Mouse (Mus musculus): Measurements from ENCODE around the gene Dpy19l1. TPM values are rescaled to one million over a fixed set of nuclear protein-coding genes. Genes with fewer than 3 reads are reported as not detected.

Dpy19l1 gene
- total and polyA plus RNA-seq, 3 experiments, result 21.2 to 44.1 (median 26.3) TPM

GRCm38 (mm10) chr9:24411483-24411882 lies 91.5 kb downstream of the Dpy19l1 start:
- in situ Hi-C loops (cut with MboI; ENCODE audit: low pct_ligation_motif_present, low pct_unique_long_range_greater_than_20kb, low sequenced_read_pairs) (no loop called here), dilution Hi-C loops (cut with MboI; ENCODE audit: extremely low pct_ligation_motif_present, extremely low pct_unique_long_range_greater_than_20kb, low sequenced_read_pairs) (no loop called here)
- H3K79me2 ChIP-seq (replicated peaks; ENCODE audit: control insufficient read depth, extremely low read depth, insufficient read depth, poor library complexity, severe bottlenecking), result no peaks in the 10 kb centered on the region
- no peaks in the 10 kb centered on the region for H3K27me3 ChIP-seq (replicated peaks)
- DNase-seq (ENCODE audit: extremely low read depth), result no peak
- no peaks in the 10 kb centered on the region for H3K4me1 ChIP-seq (ENCODE audit: control insufficient read depth in 1 of 2, insufficient read depth in 2 of 2)
- no peaks in the 10 kb centered on the region for H3K9me3 ChIP-seq (replicated peaks; ENCODE audit: low read length)
- no peak for TF ChIP-seq USF2 (conservative IDR thresholded peaks at IDR 0.05; ENCODE audit: low read depth, low read length)
- no peak overlapping the region for H3K9ac ChIP-seq (ENCODE audit: insufficient read depth, low read depth)
- H3K36me3 ChIP-seq (replicated peaks in 1 of 2; ENCODE audit: control insufficient read depth in 1 of 2, insufficient read depth in 1 of 2, low read length in 1 of 2), result peaks cover 9 to 27% of the 10 kb centered on the region in 2 experiments
- no peak overlapping the region for H3K27ac ChIP-seq (ENCODE audit: insufficient read depth, low read depth)
- no peak overlapping the region for H3K4me2 ChIP-seq (ENCODE audit: insufficient read depth, low read depth, poor library complexity, severe bottlenecking)
- no peak overlapping the region for H3K4me3 ChIP-seq (replicated peaks in 1 of 3; ENCODE audit: low read depth in 2 of 3, low read length in 2 of 3, poor library complexity in 1 of 3)

DNA sequence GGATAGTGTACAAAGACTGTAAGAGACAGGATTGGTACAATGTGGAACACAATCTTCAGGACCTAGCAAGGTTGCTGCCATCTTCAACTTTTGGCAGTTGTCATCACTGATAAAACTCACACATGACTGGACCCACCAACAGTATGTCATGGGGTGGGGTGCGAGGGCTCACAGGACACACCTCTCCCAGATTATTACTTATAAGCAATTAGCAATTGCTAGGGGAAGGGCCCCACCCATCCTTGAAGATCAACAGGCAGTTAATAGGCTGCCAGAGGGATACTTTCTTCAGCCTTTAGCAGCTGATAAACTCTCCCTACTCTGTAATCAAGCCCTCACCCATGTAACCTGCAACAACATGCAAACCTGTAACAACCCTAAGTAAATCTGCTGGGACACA lies 92.5 kb downstream of the Dpy19l1 start:
- H3K4me3 ChIP-seq (replicated peaks in 1 of 3; ENCODE audit: low read depth in 2 of 3, low read length in 2 of 3, poor library complexity in 1 of 3), result no peak overlapping the region
- peaks cover 9 to 27% of the 10 kb centered on the region in 2 experiments for H3K36me3 ChIP-seq (replicated peaks in 1 of 2; ENCODE audit: control insufficient read depth in 1 of 2, insufficient read depth in 1 of 2, low read length in 1 of 2)
- no peaks in the 10 kb centered on the region for H3K79me2 ChIP-seq (replicated peaks; ENCODE audit: control insufficient read depth, extremely low read depth, insufficient read depth, poor library complexity, severe bottlenecking)
- in situ Hi-C loops (cut with MboI; ENCODE audit: low pct_ligation_motif_present, low pct_unique_long_range_greater_than_20kb, low sequenced_read_pairs) (no loop called here), dilution Hi-C loops (cut with MboI; ENCODE audit: extremely low pct_ligation_motif_present, extremely low pct_unique_long_range_greater_than_20kb, low sequenced_read_pairs) (no loop called here)
- no peak overlapping the region for H3K4me2 ChIP-seq (ENCODE audit: insufficient read depth, low read depth, poor library complexity, severe bottlenecking)
- H3K9ac ChIP-seq (ENCODE audit: insufficient read depth, low read depth), result no peak overlapping the region
- H3K27me3 ChIP-seq (replicated peaks), result no peaks in the 10 kb centered on the region
- DNase-seq (ENCODE audit: extremely low read depth), result no peak
- no peak overlapping the region for H3K27ac ChIP-seq (ENCODE audit: insufficient read depth, low read depth)
- TF ChIP-seq UBTF (IDR thresholded peaks at IDR 0.05; ENCODE audit: low read depth, low read length), result no peak
- no peak for TF ChIP-seq SMC3 (IDR thresholded peaks at IDR 0.05; ENCODE audit: low read depth, low read length)
- no peak for TF ChIP-seq TCF12 (IDR thresholded peaks at IDR 0.05; ENCODE audit: low read depth, low read length)
- TF ChIP-seq NRF1 (IDR thresholded peaks at IDR 0.05; ENCODE audit: low read depth, low read length), result no peak
- TF ChIP-seq JUN (IDR thresholded peaks at IDR 0.05; ENCODE audit: insufficient read depth, low read depth, low read length), result no peak
- no peak for TF ChIP-seq ETS1 (conservative IDR thresholded peaks at IDR 0.05; ENCODE audit: low read depth, low read length)
- no peak for TF ChIP-seq NELFE (IDR thresholded peaks at IDR 0.05; ENCODE audit: low read depth, low read length)
- TF ChIP-seq MEF2A (IDR thresholded peaks at IDR 0.05; ENCODE audit: borderline replicate concordance, low read depth, low read length), result no peak
- no peak for TF ChIP-seq MAX (IDR thresholded peaks at IDR 0.05; ENCODE audit: low read length)
- TF ChIP-seq MAFK (IDR thresholded peaks at IDR 0.05; ENCODE audit: insufficient replicate concordance, low read length), result no peak
- no peak for TF ChIP-seq RAD21 (IDR thresholded peaks at IDR 0.05; ENCODE audit: low read depth, low read length)
- no peak for TF ChIP-seq PAX5 (IDR thresholded peaks at IDR 0.05; ENCODE audit: low read length)
- TF ChIP-seq RCOR1 (conservative IDR thresholded peaks at IDR 0.05; ENCODE audit: low read depth, low read length), result no peak
- TF ChIP-seq JUND (conservative IDR thresholded peaks at IDR 0.05; ENCODE audit: low read depth, low read length), result no peak
- no peak for TF ChIP-seq MXI1 (IDR thresholded peaks at IDR 0.05; ENCODE audit: low read depth, low read length)
- no peak for TF ChIP-seq ZC3H11A (IDR thresholded peaks at IDR 0.05; ENCODE audit: low read depth, low read length)
- no peak for TF ChIP-seq POLR2A (IDR thresholded peaks at IDR 0.05; ENCODE audit: low read depth, low read length)
- no peak for TF ChIP-seq SIN3A (IDR thresholded peaks at IDR 0.05; ENCODE audit: low read length)
- H3K9me3 ChIP-seq (replicated peaks; ENCODE audit: low read length), result no peaks in the 10 kb centered on the region
- no peaks in the 10 kb centered on the region for H3K4me1 ChIP-seq (ENCODE audit: control insufficient read depth in 1 of 2, insufficient read depth in 2 of 2)
